Mouse (Mus musculus) heart, adult 9 months (tissue): ENCODE results near the gene Pid1.
"Not testable (repeated sequence)": the region's sequence is repeated elsewhere in the genome, so short reads cannot be mapped to it uniquely, and the experiment has no call there.

Experiments used
- DNase-seq, 2 experiments: peaks; one replicate each; pipeline ENCODE4 v3.0.0; 2022; ENCODE audit warnings: low spot score in 2 of 2

Gene Pid1

GRCm38 (mm10) chr1:84359611-84360500 lies 4.1 kb downstream of the Pid1 start:
- DNase-seq: peak; percentile 70 to 75

- no peak for DNase-seq
Measured at GRCm38 (mm10) chr1:84357216-84357615, 6.8 kb downstream of the Pid1 start.

- DNase-seq: peak; percentile 27 to 59
Measured at GRCm38 (mm10) chr1:84350262-84350661, 13.7 kb downstream of the Pid1 start.

- no peak for DNase-seq
Measured at GRCm38 (mm10) chr1:84347796-84348476, 16.0 kb downstream of the Pid1 start.

GRCm38 (mm10) chr1:84332797-84333196 lies 31.2 kb downstream of the Pid1 start:
- not testable (repeated sequence) for DNase-seq

- DNase-seq: not testable (repeated sequence)
Measured at GRCm38 (mm10) chr1:84331861-84332260, 32.1 kb downstream of the Pid1 start.

- DNase-seq: no peak
Measured at GRCm38 (mm10) chr1:84325309-84325708, 38.7 kb downstream of the Pid1 start.

- peak; percentile 21 to 33 for DNase-seq
Measured at GRCm38 (mm10) chr1:84321327-84321726, 42.7 kb downstream of the Pid1 start.

- DNase-seq: no peak
Measured at GRCm38 (mm10) chr1:84318569-84318968, 45.4 kb downstream of the Pid1 start.

- DNase-seq: peak in 1 of 2 experiments; percentile 47
Measured at GRCm38 (mm10) chr1:84317827-84318226, 46.2 kb downstream of the Pid1 start.

- DNase-seq: peak in 1 of 2 experiments; percentile 31
Measured at GRCm38 (mm10) chr1:84309966-84310460, 54.0 kb downstream of the Pid1 start.

- no peak for DNase-seq
Measured at GRCm38 (mm10) chr1:84305713-84306421, 58.1 kb downstream of the Pid1 start.

- DNase-seq: peak; percentile 59 to 62
Measured at GRCm38 (mm10) chr1:84302788-84303187, 61.2 kb downstream of the Pid1 start.

- no peak for DNase-seq
Measured at GRCm38 (mm10) chr1:84299719-84300118, 64.3 kb downstream of the Pid1 start.

- DNase-seq: peak; percentile 40 to 67
Measured at GRCm38 (mm10) chr1:84286682-84287111, 77.3 kb downstream of the Pid1 start.

GRCm38 (mm10) chr1:84285620-84286019 lies 78.4 kb downstream of the Pid1 start:
- no peak for DNase-seq

- DNase-seq: peak; percentile 50 to 51
Measured at GRCm38 (mm10) chr1:84284293-84285068, 79.5 kb downstream of the Pid1 start.

- peak in 1 of 2 experiments; percentile 36 for DNase-seq
Measured at GRCm38 (mm10) chr1:84283119-84283518, 80.9 kb downstream of the Pid1 start.

GRCm38 (mm10) chr1:84280171-84280570 lies 83.8 kb downstream of the Pid1 start:
- DNase-seq: no peak

- no peak for DNase-seq
Measured at GRCm38 (mm10) chr1:84278359-84279255, 85.4 kb downstream of the Pid1 start.
